Mouse (Mus musculus) urinary bladder, postnatal 14 days (tissue): ENCODE measurements around the gene Bet1l.
"Not testable (repeated sequence)": the region's sequence is repeated elsewhere in the genome, so short reads cannot be mapped to it uniquely, and the experiment has no call there.

ENCODE experiments used
- DNase-seq: peaks from one replicate; pipeline ENCODE4 v3.0.0; 2021; ENCODE audit warnings: low spot score

Bet1l gene

DNA sequence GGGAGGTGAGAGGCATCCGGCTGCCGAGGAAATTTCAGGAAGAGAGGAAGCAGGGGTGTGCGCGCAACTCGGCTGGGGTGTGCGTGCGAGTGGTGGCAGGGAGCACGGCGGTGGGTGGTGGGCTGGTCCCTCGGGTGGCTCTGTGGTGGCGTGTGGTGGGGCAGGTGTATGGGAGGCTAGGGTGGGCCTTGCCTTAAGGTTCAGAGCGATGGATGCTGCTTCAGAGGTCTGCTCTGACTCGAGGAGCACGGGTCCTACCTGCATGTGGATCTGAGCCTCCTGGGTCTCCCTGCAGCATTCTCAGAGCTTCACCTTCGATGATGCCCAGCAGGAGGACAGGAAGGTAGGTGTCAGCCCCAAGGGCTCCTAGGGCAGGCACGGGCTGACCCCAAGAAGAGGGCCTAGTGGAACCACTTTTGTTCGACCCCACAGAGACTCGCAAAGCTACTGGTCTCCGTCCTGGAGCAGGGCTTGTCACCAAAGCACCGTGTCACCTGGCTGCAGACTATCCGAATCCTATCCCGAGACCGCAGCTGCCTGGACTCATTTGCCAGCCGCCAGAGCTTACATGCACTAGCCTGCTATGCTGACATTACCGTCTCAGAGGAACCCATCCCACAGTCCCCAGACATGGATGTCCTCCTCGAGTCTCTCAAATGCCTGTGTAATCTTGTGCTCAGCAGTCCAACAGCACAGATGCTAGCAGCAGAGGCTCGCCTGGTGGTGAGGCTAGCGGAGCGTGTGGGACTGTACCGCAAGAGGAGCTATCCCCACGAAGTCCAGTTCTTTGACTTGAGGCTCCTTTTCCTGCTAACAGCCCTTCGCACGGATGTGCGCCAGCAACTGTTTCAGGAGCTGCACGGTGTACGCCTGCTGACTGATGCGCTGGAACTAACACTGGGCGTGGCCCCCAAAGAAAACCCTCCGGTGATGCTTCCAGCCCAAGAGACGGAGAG, at the start of gene Bet1l:
Bet1l (minus strand) TSS at position 28 of the 956 bp plus-strand sequence.
- no peak for DNase-seq

DNA sequence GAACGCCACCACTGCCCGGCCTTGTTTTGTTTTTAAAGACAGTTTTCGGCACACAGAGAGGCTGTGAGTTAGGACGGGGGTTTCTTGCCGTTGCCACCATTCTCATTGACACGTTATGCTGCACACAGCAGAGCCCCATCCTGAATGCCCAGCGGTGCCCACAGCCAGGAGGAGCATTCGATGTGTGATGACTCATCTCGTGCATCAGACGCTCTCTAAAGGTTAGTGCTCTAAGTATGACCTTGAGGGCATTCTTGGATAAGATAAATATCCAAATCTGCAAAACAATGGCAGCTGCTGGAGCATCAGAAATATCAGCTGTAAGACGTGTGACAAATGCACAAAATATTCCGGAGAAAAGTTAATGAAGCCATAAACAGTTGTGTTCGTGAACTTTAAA, 49.8 kb upstream of the Bet1l start:
- no peak for DNase-seq

DNA sequence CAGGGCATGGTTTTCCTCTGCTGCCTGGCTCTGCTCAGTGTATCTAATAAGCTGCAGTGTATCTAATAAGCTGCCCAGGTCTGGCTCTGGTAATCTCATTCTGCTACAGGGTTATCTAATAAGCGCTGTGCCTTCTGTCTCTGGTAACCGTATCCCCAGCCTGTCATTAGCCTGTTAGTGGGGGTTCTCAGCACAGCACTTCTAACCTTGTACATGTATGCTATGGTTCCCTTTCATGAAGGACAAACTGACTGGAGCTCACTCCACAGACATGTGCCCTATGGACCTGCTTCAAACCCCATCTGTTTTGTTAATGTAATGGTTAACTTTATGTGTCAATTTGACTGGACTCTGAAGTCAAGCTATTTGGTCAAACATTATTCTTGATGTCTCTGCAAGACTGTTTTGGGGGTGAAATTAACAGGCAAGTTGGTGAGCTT, 48.3 kb upstream of the Bet1l start:
- no peak for DNase-seq

DNA sequence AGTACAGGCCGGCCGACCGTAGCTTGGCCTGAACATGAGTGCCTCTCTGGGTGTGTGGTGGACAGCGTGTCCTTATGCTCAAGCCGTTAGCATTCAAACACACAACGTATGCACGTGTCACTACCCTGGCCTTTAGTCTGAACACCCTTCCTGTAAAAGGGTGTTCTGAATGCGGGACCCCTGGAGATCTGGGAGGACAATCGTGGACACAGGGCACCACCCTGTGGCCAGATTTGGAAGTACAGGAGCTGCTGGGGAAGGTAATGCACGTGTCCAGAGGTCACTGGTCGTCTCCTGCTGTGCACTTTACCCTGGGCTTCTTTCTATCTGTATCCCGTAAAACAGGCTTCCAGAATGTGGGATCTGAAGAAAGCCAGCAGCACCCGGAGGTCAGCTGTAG, 45.8 kb upstream of the Bet1l start:
- peak; percentile 77 for DNase-seq

DNA sequence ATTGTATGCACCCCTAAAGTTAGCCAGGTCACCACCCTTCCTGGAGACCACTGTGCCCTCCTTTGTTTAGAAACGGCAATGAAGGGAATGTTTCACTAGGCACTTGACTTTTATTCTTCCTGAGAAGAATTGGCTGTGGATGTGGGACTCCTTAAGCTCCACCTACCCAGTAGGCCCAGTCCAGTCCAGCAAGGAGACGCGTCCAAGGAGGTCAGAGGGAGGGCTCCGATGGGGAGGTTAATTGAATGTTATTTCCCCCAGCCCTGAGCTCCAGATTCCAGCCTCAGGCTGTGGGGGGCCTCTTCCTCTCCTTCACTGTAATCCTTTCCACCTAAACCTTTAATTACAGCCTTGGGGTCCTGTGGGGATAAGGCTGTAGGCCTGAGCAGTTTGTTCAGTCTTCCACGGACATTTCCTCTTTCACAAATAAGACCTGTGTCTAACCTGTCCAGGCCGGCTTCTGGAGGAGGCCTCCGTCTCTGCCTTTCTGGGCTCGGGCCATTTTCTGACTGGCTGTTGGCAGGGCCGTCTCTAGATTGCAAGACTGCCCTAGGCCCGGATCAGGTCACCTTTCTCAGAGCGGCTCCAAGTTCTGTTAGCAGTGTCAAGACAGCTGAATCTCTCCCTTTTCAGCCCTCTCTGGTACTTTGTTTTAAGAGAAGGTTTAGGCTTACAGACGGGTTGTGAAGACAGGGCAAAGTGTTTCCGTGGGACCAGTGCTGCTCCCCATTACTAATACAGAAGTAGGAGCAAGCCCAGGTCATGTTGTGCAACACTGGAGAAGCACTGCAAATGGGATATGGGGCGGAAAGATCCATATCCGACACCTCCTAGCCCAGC, 44.9 kb upstream of the Bet1l start:
- no peak for DNase-seq

DNA sequence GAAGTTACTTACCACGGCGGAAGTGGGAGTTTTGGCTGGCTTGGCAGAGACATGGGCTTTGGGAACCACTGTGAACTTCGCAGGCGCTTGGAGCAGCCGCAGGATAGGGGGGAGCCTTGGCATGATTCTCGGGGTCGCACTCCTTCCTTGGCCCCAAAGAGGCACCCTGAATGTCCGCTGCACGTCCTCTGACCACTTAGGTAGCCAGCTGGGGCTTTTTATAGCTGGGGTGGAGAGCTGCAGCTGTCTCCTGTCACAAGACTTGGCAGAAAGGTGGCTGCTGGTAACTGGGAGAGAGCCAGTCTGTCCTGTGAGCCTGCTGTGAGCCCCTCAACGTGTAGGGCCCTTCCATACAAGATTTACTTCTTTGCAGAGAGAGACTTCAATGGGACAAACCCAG, 42.8 kb upstream of the Bet1l start, which contains the start of gene Cox8b:
Cox8b (minus strand) TSS at position 227 of the 400 bp plus-strand sequence.
- DNase-seq = no peak

DNA sequence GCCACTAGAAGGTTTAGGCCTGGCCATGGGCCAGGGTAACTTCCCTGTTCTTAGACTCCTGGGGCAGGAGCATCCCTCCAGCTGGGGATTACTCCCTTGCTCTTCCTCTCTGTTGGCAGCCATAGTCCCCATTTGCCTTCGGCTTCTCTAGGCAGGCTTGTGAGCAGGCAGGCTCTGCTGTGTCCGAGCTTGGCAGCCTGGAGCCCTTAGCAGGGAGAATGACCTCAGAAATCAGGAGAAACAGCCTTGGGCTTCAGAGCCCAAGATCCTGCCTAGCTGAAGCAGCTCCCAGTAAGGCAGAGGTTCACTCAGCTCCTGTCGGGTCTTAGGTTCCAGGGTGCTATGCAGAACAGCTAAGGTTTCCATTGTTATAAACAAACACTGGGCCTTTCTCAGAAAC, 41.7 kb upstream of the Bet1l start:
- DNase-seq = no peak

DNA sequence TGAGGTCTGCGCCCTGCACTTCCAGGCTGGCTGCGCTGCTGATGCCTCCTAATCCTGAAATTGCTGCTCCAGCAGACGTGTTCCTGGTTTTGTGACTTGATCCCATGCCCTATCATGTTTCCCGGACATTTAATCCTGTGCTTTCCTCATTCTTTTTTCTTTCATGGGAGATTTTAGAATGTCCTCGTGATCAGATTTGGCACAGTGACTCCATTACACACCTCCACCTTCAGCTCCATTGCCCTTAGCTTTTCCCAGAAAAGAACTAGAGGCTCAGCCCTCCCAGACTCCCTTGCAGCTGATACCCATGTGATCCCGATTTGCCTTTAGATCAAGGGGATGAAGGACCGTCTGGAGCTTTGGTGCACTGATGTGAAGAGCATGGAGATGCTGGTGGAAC, 40.5 kb upstream of the Bet1l start:
- DNase-seq = no peak

DNA sequence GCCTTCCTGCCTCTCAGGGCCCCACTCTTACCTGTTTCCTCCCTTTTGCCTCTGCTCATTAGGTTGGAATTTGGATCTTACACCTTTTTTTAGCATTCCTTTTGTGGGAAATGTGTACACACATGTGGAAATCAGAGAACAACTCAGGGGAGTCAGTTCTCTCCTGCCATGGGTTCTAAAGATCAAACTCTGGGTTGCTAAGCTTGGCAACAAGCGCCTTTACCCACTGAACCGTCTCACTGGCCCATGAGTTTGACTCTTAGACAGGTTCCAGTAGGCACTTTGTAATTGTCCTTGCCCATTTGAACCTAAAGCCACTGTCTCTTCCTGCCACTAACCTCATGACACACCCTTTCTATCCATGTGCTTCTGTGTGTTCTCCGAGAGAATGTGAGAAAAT, 37.2 kb upstream of the Bet1l start:
- no peak for DNase-seq

DNA sequence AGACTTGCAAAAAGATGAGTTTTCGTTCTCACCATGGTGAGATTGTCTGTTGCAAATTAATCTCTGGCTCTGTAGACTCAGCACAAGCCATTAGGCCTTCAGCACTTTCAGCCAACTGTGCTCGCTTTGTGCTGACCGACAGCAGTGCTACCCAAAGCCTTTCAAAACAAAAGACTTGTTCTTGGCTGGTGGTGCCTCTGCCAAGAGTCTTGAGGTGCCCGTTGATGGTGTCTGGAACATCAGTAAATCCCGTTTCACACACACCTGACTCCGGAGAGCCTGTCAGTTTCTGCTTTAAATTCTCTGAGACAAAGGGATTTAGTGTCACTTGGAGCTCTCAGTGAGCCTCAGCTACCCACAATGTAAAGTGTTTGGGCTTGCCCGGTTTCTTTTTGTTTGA, 36.7 kb upstream of the Bet1l start:
- DNase-seq = no peak

DNA sequence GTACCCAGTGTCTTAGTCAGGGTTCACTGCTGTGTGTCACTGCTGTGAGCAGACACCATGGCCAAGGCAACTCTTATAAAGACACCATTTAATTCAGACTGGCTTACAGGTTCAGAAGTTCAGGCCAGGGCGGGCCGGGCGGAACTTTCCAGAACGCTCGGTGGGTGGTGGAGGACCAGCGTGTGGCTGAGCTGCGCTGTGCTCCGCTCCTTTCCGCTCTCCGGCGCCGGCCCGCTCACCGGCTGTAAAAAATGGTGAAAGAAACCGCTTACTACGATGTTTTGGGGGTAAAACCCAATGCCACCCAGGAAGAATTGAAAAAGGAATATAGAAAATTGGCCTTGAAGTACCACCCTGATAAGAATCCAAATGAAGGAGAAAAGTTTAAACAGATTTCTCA, 33.3 kb upstream of the Bet1l start:
- not testable (repeated sequence) for DNase-seq

DNA sequence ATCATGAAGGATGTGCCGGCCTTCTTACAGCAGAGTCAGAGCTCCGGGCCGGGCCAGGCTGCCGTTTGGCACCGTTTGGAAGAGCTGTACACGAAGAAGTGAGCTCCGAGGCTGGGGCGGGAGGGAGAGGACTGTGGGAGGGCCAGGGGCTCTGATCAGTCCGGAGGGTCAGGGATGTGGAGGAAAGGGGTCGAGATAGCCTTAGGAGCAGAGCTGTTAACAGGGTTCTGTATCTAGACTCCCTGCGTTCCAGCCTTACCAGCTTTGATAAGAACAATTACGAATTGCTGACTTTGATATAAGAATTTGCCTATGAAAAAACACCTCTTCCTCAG, 25.1 kb upstream of the Bet1l start:
- no peak for DNase-seq

DNA sequence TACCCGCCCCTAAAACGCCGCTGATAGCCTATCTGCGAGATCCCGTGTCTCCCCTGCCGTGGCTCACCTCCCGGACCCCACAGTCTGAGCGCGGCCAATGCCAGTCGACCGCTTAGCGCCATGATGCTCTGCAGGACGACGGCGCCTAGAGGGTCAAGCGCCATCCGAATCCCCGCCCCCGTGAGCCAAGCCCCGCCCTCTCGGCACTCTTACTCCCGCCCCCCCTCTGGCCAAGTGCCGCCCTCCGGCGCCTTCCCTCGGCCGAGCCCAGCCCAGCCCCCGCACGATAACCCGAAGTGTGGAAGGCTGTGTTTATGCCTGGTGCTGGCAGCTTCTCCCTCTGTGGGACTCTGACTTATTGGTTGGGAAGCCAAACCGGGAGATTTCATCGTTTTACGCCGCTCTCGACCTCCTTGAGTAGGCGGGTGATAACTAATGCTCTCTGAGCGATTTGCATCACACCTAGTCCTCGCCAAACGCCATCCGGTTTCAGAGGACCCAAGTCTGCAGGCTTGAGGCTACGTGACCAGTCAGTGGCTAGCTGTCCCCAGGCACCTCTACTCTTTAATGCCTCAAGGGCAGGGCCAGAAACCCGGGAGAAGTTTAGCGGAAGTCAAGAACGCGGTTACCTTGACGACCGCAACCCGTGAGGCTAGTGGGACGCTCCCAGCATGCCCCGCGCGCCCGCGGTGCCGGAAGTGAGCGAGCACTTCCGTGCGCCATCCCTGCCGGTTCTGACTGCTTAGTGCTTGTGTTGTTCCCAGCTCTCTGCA, 24.5 kb upstream of the Bet1l start, which contains the start of the genes Psmd13 and Sirt3:
Psmd13 (plus strand) TSS at position 273 of the 773 bp plus-strand sequence.
Sirt3 (minus strand) TSS at position 614 of the 773 bp plus-strand sequence.
- DNase-seq = peak; percentile 95

DNA sequence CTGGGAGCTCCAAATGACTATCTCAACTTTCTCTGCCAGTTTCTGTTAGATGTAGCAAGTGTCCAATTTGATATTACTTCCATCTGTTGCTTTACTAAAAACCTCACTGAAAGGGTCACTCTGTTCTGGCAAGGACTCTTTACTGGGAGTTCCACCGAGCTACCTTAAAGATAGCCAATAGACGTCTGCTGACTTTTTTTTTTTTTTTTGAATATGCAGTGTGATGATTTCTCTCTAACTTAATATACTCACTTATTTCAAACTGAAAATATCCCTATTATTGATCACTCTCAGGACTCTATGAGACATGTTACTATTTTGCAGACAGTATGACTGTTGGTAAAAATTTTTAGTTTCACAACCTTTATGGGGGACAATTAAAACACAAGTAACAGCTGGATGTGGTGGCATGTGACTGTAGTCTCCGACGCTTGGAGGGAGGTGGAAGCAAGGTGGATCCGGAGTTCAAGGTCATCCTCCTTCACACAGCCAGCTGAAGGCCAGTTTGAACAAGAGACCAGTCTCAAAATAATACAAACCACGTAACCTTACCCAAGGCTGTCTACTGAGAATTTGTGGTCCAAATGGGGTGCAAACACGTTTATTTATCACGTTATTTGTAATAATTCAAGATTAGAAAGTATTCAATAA, 23.6 kb upstream of the Bet1l start:
- no peak for DNase-seq

DNA sequence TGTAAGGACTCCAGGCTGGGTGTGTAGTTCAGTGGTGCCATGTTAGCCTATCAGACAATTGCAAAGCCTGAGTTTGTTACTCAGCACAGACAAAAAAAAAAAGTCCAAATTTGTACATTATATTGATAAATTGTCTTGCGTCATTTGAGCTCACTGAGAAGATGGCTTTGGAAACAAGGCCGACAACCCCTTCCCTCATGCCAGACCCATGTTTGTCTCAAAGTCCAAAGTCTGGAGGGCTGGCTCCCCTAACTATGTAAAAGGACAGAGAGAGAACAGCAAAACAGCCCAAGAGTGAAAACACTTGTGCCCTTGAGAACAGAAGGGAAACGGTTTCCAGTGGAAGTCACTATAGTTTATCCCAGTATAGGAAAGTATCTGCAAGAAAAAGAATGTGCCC, 23.0 kb upstream of the Bet1l start:
- DNase-seq = no peak

DNA sequence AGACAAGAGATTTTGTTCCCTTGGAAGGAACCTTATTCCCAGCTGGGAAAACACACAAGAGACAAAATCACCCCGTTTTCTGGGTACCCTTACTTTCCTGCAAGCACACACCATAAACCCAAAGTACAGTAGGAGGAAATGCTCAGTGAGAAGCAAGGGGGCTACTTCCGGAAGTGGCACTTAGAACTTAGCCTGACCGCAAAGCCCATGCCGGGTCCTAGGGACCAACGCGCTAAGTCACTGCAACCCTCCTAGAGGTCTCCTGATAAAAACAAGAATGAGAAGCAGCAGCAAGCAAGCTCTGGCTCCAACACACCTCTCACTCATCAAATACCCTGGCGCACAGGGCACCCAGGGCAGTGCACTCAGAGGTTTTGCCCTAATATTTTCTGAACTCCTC, 22.0 kb upstream of the Bet1l start:
- DNase-seq = no peak

DNA sequence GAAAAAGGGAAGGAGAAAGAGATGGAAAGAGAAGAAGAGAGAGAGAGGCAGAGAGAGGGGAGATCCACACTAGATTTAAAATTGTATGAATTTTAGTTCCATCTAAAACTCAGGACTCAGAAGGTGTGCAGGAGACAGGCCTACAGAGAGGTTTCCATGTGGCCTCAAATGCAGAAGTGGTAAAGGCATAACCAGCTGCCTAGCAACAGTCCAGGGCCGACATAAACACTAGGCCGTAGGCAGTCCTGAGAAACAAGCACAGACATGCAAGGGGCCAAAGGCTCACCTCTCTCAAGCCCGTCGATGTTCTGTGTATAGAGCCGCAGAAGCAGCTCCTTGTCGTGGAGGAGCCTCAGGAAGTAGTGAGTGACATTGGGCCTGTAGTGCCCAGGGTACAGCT, 20.0 kb upstream of the Bet1l start:
- DNase-seq = no peak

DNA sequence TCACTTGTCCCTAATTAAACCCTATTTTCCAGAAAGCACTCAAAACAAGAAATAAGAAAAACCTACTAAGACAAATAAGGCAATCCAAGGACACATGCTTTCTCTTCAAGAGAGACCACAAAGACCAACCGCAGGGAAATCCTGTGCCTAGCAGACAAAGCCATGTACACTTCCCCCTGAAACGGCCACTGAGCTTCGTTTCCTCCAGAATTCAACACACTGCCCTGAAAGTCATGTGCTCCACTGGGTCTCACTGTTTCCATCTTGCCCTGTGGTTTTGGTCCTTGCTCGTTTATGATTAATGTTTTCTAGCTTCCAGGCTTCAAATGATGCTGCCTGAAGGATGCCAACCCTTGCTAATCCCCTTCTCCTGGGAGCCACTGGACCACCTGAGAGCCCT, 16.8 kb upstream of the Bet1l start:
- no peak for DNase-seq

DNA sequence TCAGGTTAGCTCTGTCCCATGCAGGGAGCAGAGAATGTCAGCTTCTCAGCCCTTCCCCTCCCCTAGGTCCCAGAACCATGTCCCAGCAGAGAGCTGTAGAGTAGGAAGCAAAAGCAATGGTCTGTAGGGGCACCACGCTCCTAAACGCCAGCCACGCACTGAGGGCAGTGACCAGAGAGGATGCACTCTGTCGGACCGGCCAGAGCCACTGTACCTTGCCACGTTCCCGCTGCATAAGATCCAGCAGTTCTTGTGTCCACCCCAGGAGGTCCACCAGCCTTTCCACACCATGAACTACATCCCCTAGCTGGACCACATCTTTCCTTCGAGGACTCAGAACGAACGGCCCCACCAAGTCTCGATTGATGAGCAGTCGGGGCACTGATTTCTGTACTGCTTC, 7.4 kb upstream of the Bet1l start:
- DNase-seq = no peak

DNA sequence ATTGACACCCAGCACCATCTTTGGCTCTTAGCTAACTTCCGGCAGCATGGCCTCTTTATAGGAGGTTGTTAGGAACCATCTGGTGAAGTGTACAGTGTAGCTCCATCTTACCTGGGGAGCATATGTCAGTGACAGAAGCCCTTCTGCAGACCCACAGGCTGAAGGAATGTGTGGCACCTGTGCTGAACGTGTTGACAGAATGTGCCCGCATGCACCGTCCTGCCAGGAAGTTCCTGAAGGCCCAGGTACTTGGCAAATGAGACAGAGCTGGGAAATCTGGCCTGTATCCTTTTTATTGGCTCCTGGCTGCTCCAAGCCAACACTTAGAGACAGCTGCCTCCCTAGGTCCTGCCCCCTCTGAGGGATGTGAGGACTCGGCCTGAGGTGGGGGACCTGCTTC, 3.4 kb upstream of the Bet1l start:
- DNase-seq = no peak

DNA sequence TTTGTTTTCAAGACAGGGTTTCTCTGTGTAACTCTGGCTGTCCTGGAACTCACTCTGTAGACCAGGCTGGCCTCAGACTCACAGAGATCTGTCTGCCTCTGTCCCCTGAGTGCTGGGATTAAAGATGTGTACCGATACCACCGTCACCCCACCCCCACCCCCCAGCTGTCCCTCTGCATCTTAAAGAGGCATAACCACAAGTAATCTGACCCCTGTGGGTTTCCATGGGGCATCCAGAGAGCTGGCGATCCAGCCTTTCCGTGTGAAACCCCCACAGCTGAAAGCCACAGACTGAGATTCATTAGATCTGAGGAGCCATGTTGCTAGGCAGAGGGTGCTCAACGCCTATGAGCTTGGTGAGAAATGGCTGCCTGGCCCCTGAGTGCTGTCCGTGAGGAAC, 2.6 kb upstream of the Bet1l start:
- no peak for DNase-seq

DNA sequence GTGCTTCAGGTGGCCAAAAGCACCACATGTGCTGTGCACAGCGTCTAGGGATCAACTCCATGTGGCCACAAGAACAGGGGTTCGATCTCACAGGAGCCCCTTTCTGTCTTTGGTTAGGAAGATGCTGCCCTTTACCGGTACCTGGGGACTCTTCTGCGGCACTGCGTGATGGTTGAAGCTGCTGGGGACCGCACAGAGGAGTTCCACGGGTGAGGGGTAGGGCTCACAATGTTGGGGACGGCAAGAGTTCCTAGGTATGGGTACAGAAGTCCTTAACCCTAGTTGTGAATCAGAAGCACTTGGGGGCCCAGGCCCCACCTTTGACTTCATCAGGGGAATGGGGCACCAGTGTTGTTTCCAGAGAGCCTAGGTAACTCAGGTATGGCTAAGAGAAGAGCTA, 1.4 kb upstream of the Bet1l start:
- DNase-seq = no peak
